Mouse (Mus musculus): Measurements from ENCODE around the gene Kifc3. TPM values are rescaled to one million over a fixed set of nuclear protein-coding genes. Genes with fewer than 3 reads are reported as not detected.

The Kifc3 gene
- total and polyA plus RNA-seq, 3 experiments, result 0.78 to 1.8 (median 1.7) TPM

DNA sequence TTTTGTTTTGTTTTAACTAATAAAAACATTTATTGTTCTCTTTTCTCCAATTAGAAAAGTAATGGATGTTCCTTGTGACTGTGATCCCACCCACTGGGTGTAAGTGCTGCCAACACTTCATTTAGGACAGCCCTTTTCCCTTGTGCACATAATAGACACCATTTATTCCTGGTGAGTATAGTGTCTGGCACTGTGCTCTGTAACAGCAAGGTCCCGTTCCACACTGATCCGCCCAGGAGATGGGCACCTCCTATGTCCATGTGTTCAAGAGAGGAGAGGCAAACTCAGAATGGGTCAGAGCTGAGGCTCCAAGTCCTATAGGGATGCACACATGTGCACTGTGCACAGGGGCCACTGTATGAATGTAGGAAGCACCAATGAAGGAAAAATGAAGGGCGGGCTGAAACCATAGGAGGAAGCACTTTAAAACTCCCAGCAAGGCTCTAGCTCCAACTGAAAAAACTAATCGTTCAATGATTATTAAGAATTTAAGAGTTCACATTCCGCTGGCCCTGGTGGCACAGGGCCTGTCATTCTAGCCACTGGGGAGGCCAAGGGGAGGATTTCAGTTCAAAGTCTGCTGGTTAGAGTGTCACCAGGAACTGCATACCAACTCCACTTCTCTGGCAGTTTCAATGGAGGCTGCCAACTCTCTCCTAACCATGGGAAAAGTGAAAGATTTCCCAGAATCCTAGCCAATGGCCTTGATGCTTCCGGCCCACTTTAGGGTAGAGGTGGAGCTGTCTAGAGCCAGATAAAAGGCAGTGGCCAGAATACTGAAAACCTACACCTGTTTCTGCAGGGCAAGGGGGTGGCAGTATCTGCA, 58.6 kb downstream of the Kifc3 start:
- DNase-seq (ENCODE audit: extremely low read depth), result no peak
- Histone ChIP-seq H3K36me3 (replicated peaks in 1 of 2; ENCODE audit: control insufficient read depth in 1 of 2, insufficient read depth in 1 of 2, low read length in 1 of 2) (no peaks in the 10 kb centered on the region), H3K79me2 (replicated peaks; ENCODE audit: control insufficient read depth, extremely low read depth, insufficient read depth, poor library complexity, severe bottlenecking) (no peaks in the 10 kb centered on the region), H3K9ac (ENCODE audit: insufficient read depth, low read depth) (no peak overlapping the region), H3K9me3 (replicated peaks; ENCODE audit: low read length) (peaks cover 3% of the 10 kb centered on the region), H3K27me3 (replicated peaks) (no peaks in the 10 kb centered on the region), H3K4me3 (replicated peaks in 1 of 3; ENCODE audit: low read depth in 2 of 3, low read length in 2 of 3, poor library complexity in 1 of 3) (no peak overlapping the region), H3K4me1 (ENCODE audit: control insufficient read depth in 1 of 2, insufficient read depth in 2 of 2) (peaks cover 3 to 23% of the 10 kb centered on the region in 2 experiments), H3K27ac (ENCODE audit: insufficient read depth, low read depth) (no peak overlapping the region), H3K4me2 (ENCODE audit: insufficient read depth, low read depth, poor library complexity, severe bottlenecking) (no peak overlapping the region)
- TF ChIP-seq USF2 (conservative IDR thresholded peaks at IDR 0.05; ENCODE audit: low read depth, low read length) (no peak), UBTF (IDR thresholded peaks at IDR 0.05; ENCODE audit: low read depth, low read length) (no peak), TBP (conservative IDR thresholded peaks at IDR 0.05; ENCODE audit: low read depth, low read length) (no peak), POLR2A (IDR thresholded peaks at IDR 0.05; ENCODE audit: low read depth, low read length) (no peak), BHLHE40 (IDR thresholded peaks at IDR 0.05; ENCODE audit: low read depth, low read length) (no peak), ETS1 (conservative IDR thresholded peaks at IDR 0.05; ENCODE audit: low read depth, low read length) (no peak), MXI1 (IDR thresholded peaks at IDR 0.05; ENCODE audit: low read depth, low read length) (no peak), RAD21 (IDR thresholded peaks at IDR 0.05; ENCODE audit: low read depth, low read length) (no peak), EP300 (IDR thresholded peaks at IDR 0.05; ENCODE audit: low read length) (no peak), RCOR1 (conservative IDR thresholded peaks at IDR 0.05; ENCODE audit: low read depth, low read length) (no peak), MAZ (IDR thresholded peaks at IDR 0.05; ENCODE audit: low read depth, low read length) (no peak), JUN (IDR thresholded peaks at IDR 0.05; ENCODE audit: insufficient read depth, low read depth, low read length) (no peak), KAT2A (IDR thresholded peaks at IDR 0.05; ENCODE audit: insufficient replicate concordance, low read length) (no peak), POLR2AphosphoS2 (IDR thresholded peaks at IDR 0.05; ENCODE audit: low read depth, low read length) (no peak)
- in situ Hi-C loops (cut with MboI; ENCODE audit: low pct_ligation_motif_present, low pct_unique_long_range_greater_than_20kb, low sequenced_read_pairs) (no loop called here), dilution Hi-C loops (cut with MboI; ENCODE audit: extremely low pct_ligation_motif_present, extremely low pct_unique_long_range_greater_than_20kb, low sequenced_read_pairs) (no loop called here)

DNA sequence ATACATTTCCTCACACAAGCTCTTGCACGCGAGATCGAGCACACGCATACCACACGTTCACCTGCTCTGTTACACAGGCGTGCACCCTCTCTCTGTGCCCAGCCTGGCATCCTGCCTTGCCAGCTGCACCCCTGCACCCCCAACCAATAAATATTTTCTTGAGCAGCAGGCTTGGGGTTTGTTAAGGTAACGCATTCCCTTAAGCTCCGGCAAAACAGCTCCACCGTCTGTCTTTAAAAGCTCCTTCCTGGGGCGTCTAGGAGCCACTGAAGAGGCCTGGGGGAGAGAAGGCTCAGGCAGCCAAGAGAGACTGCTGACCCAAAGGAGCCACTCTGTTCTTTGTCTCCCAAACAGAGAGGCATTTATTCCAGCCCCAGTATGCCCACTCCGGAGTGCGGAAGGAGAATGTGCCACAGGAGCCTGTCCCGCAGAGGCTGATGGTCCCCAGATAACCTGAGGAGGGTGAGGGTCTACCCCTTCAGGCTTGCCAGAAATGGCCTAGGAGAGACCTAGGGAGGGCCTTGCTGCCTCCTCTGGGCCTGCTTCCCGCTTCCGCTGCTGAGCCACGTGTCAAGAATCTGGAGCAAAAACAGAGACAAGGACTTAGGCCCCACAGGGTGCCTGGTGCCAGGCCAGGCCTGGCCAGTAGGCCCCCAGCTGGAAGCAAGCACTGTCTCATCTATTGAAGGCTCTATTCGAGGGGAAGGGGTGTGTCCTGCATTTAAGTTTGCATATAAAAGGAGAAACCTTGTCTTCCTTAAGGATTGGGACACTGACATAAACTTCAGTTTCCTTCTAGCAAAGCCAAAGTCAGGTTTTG, 59.4 kb downstream of the Kifc3 start:
- in situ Hi-C loops (cut with MboI; ENCODE audit: low pct_ligation_motif_present, low pct_unique_long_range_greater_than_20kb, low sequenced_read_pairs) (no loop called here), dilution Hi-C loops (cut with MboI; ENCODE audit: extremely low pct_ligation_motif_present, extremely low pct_unique_long_range_greater_than_20kb, low sequenced_read_pairs) (no loop called here)
- TF ChIP-seq ELF1 (IDR thresholded peaks at IDR 0.05; ENCODE audit: low read depth, low read length) (no peak), ZNF384 (IDR thresholded peaks at IDR 0.05; ENCODE audit: low read depth, low read length) (no peak), MAX (IDR thresholded peaks at IDR 0.05; ENCODE audit: low read length) (no peak), CTCF (conservative IDR thresholded peaks at IDR 0.05 in 1 of 2, IDR thresholded peaks at IDR 0.05 in 1 of 2; ENCODE audit: low read depth in 2 of 2, low read length in 2 of 2) (no peak), E2F4 (IDR thresholded peaks at IDR 0.05; ENCODE audit: insufficient replicate concordance, low read depth, low read length) (no peak), MYC (IDR thresholded peaks at IDR 0.05; ENCODE audit: low read depth, low read length) (no peak), BHLHE40 (IDR thresholded peaks at IDR 0.05; ENCODE audit: low read depth, low read length) (no peak), CHD2 (IDR thresholded peaks at IDR 0.05; ENCODE audit: low read length) (no peak), NRF1 (IDR thresholded peaks at IDR 0.05; ENCODE audit: low read depth, low read length) (no peak), USF2 (conservative IDR thresholded peaks at IDR 0.05; ENCODE audit: low read depth, low read length) (no peak), GABPA (IDR thresholded peaks at IDR 0.05; ENCODE audit: insufficient replicate concordance, low read depth, low read length) (no peak), RAD21 (IDR thresholded peaks at IDR 0.05; ENCODE audit: low read depth, low read length) (no peak), JUN (IDR thresholded peaks at IDR 0.05; ENCODE audit: insufficient read depth, low read depth, low read length) (no peak), UBTF (IDR thresholded peaks at IDR 0.05; ENCODE audit: low read depth, low read length) (no peak), MAFK (IDR thresholded peaks at IDR 0.05; ENCODE audit: insufficient replicate concordance, low read length) (no peak), POLR2A (IDR thresholded peaks at IDR 0.05; ENCODE audit: low read depth, low read length) (no peak), ZKSCAN1 (IDR thresholded peaks at IDR 0.05; ENCODE audit: borderline replicate concordance, low read depth, low read length) (no peak), MXI1 (IDR thresholded peaks at IDR 0.05; ENCODE audit: low read depth, low read length) (no peak), POLR2AphosphoS2 (IDR thresholded peaks at IDR 0.05; ENCODE audit: low read depth, low read length) (no peak), USF1 (IDR thresholded peaks at IDR 0.05; ENCODE audit: low read depth, low read length) (no peak)
- no peak overlapping the region for H3K27ac ChIP-seq (ENCODE audit: insufficient read depth, low read depth)
- no peak for DNase-seq (ENCODE audit: extremely low read depth)
- H3K27me3 ChIP-seq (replicated peaks), result no peaks in the 10 kb centered on the region
- no peak overlapping the region for H3K4me2 ChIP-seq (ENCODE audit: insufficient read depth, low read depth, poor library complexity, severe bottlenecking)
- peaks cover 3% of the 10 kb centered on the region for H3K9me3 ChIP-seq (replicated peaks; ENCODE audit: low read length)
- no peaks in the 10 kb centered on the region for H3K36me3 ChIP-seq (replicated peaks in 1 of 2; ENCODE audit: control insufficient read depth in 1 of 2, insufficient read depth in 1 of 2, low read length in 1 of 2)
- peaks cover 3 to 23% of the 10 kb centered on the region in 2 experiments for H3K4me1 ChIP-seq (ENCODE audit: control insufficient read depth in 1 of 2, insufficient read depth in 2 of 2)
- H3K4me3 ChIP-seq (replicated peaks in 1 of 3; ENCODE audit: low read depth in 2 of 3, low read length in 2 of 3, poor library complexity in 1 of 3), result no peak overlapping the region
- H3K9ac ChIP-seq (ENCODE audit: insufficient read depth, low read depth), result no peak overlapping the region
- H3K79me2 ChIP-seq (replicated peaks; ENCODE audit: control insufficient read depth, extremely low read depth, insufficient read depth, poor library complexity, severe bottlenecking), result no peaks in the 10 kb centered on the region

Data from CH12.LX (cell line).